Mouse (Mus musculus) liver (tissue): Measurements from ENCODE around the gene Lrrc31.

Source experiments
- DNase-seq: peaks from one replicate; pipeline ENCODE4 v3.0.0-alpha.2; 2020; ENCODE audit warnings: mixed read lengths

The Lrrc31 gene

DNA sequence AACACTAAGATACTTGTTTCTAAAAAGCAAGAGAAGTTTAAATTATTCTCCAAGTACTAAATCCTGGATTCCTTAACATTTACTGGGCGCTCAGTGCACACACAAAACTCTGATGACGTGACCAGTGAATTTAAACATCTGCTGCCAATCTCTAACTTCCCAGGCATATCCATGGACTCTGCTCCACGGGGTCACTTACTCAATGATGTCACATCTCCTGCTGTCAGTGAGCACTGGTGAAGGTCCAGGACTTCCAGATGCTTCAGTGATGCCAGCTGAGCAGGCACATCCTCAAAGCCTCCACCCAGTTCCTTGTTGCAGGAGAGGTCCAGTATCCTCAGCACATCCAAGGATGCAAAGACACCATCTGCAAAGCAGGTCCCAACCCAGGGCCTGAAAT is 12.4 kb downstream of the Lrrc31 start:
- no peak for DNase-seq

DNA sequence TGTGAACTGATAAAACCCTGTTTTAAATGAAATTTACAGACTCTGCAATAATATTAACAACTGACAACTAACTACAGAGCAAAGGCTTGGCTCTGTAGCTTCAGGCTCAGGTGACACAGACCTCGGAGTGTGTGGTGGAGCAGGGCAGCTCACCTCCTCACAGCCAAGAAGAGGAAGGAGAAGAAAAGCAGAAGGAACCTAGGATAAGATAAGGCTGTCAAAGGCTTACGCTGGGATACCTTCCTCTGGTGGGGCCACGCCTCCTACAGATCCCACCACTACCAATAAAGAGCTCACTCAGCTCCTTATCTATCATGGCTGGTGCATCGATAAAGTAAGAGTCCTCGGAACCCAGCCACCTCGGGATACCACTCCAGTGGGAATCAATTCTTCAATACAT is 16.5 kb downstream of the Lrrc31 start:
- DNase-seq: no peak

DNA sequence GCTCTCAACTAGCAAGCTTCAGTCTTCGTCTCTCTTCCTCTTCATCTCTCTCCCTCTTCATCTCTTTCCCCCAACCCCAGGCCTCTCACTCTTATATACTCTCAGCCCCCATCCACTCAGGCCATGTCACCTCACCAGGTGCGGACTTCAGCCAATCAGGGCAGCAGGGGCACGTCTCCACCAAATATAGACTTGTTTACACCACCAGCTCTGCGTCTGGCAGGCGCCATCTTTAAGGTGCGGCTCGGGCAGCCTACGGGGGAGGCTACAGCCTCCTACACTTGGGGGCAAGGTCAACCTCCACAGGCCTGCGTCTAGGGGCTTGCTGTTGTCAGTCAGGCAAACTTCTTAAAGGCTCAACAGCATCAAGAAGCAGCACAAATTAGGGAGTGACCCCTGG is 41.2 kb downstream of the Lrrc31 start:
- no peak for DNase-seq

DNA sequence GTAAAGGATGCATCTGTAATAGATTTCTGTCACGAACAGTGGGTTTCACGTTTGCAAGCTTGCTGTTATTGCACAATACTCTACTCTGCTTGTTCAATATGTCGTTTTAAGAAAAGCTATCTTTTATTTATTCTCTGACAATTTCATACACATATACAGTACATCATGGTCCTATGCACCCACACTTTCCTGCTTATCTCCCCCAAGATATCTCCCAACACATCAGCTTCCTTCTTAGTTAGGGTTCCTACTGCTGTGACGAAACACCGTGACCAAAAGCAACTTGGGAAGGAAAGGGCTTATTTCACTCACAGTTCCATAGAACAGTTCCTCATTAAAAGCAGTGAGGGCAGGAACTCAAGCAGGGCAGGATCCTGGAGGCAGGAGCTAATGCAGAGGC is 43.7 kb downstream of the Lrrc31 start:
- no peak for DNase-seq

DNA sequence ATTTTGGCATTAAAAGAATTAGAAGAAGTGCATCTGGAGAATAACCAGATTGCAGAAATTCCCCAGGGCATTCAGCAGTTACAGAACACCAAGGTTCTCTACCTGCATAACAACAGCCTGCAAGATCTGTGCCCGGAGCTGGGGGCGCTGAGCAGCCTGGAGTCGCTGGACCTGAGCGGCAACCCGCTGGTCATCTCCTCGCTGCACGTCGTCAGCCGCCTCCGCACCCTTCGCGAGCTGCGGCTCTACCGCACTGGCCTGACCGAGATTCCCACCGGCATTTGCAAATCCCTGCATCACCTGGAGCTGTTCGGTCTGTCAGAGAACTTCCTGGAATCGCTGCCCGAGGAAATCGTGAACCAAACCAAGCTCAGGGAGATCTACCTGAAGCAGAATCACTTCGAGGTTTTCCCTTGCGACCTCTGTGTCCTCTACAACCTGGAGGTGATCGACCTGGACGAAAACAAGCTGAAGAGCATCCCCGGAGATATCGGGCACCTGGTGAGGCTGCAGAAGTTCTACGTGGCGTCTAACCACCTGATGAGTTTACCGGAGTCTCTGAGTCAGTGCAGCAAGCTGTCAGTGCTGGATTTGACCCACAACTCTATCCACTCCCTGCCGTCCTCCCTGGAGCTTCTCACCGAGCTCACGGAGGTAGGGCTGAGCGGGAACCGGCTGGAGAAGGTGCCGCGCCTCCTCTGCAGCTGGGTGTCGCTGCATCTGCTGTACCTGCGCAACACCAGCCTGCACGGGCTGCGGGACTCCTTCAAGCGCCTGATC is 49.4 kb downstream of the Lrrc31 start:
- DNase-seq: peak; percentile 12

DNA sequence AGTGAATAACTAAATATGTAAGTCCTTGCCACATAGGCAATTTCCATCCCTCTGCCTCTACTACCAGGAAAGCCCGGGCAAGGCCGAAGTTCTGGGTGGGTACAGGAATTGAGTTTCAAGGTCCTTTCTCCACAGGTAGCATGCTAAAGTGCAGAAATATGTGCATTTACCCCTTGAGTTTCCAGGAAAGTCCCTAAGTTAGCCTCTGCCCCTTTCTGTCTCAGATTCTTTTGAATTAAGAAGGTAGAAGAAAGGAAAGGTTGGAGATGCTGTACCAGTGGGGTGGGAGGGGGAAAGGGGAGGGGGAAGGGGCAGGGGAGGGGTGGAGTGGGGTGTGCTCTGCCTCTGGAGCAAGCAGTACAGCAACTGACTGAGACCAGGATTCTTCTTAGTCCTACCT is 51.2 kb downstream of the Lrrc31 start:
- no peak for DNase-seq

DNA sequence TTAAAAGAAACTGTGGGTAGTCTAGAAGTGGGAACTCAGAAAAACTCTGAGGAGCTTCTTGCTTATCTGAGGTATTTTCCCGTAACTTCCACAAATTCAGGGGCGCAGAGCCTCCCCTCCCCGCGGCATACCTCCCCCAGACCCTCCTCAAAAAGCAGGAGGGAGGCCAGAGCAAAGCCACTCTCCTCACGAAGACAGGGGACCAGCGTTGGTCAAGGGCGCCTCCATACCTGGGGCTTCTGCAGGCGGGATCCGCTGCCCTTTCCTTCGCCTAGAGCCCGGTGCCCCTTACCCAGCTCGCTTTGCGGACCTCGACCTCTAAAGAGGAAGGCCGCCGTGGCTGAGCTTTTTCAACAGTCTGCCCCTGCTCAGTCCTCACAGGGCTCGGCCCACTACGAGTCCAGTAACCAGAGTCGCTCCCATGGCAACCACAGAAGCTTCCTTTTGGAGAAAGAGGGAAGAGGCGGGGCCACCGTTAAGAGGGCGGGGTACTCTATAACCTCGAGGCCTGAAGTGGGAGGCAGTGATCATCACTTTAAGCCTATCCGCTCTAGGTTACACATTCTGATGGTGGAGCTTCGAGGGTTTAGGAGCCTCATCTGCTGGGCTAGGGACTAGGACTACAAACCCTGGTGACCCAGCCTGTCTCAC is 52.1 kb downstream of the Lrrc31 start, which contains the start of gene Lrrc34:
Gene Lrrc34 (minus strand): TSS at position 430 of the 651 bp plus-strand sequence.
- DNase-seq: peak; percentile 64

DNA sequence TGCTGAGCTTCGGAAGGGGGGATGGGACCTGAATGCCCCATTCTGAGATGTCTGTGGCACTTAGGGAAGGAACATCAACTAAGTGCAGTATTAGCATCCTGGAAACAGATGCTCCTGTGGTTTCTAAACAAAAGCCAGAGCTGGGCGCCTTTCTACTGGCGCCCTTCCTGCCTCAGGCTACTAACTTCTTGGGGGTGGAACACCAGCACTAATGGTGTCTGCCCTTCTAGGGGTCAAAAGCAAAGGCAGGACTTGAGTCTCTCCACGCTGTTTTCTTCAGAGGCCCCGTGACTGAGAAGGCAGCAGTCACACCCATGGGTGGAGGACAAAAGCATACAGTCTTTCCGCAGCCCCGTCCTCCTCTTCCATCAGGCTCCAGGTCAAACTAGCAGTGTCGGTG is 52.9 kb downstream of the Lrrc31 start:
- DNase-seq: no peak

DNA sequence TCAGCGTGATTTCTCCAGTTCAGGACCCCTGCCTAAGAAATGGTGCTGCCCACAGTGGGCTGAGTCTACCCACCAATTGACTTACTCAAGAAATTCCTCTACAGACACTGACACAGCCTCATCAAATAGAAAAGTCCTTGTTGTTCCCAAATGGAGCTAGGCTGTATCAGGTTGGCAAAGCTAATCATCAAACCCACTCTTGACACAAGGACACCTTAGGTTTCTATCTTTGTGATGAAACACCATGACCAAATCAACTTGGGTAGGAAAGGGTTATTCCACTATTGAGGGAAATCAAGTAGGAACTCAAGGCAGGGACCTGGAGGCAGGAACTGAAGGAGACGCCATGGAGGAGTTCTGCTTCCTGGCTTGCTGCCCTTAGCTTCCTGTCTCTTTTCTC is 55.4 kb downstream of the Lrrc31 start, which contains the start of gene Lrriq4:
Gene Lrriq4 (plus strand): TSS at position 301 of the 400 bp plus-strand sequence.
- no peak for DNase-seq

DNA sequence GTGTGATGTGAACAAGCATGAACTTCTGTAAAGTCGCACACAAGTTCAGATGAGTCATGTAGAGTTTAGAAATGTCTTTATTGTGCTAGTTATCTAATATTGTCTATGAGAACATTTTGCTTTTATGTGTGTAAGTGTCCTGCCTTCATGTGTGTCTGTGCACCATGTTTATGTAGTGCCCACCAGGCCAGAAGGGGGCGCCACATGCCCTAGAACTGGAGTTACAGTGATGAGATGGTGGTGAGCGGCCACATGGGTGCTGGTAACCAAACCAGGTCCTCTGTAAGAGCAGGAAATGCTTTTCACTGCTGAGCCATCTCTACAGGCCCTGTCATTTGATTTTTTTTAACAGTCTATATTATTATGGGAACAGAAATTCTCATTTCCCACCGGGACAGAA is 64.0 kb downstream of the Lrrc31 start:
- DNase-seq: peak; percentile 14

DNA sequence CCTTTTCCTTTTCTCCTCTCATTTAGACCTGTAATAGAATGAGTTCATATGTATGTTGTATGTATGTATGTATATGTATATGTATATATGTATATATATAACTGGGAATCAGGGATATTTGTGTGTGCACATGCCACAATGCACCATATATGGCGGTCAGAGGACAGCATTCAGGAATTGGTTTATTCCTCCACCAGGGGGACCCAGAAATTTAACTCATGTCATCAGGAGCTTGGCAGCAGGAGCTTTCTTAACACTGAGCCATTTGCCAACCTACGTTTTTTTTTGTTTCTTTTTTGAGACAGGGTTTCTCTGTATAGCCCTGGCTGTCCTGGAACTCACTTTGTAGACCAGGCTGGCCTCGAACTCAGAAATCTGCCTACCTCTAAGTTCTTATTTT is 66.0 kb downstream of the Lrrc31 start:
- no peak for DNase-seq
